Mouse (Mus musculus) liver, embryonic 12.5 days (tissue): ENCODE measurements around the gene Fam183b. TPM values are rescaled to one million over a fixed set of nuclear protein-coding genes. Genes with fewer than 3 reads are reported as not detected.
"Not testable (repeated sequence)": the region's sequence is repeated elsewhere in the genome, so short reads cannot be mapped to it uniquely, and the experiment has no call there.

Experiments
- ATAC-seq: fragments of 200-750 bp; cut with Nextera tagmentation; 2 replicates; pipeline ENCODE4 v1.8.0; 2017; ENCODE audit warnings: moderate number of reproducible peaks, mild to moderate bottlenecking, moderate library complexity
- H3K27ac ChIP-seq: fragments of 300-500 bp; sonication (generic); 2 replicates; pipeline ENCODE4 v1.5.1; 2016; ENCODE audit warnings: mild to moderate bottlenecking
- H3K27me3 ChIP-seq: fragments of 300-500 bp; sonication (generic); replicated peaks from 2 replicates; pipeline ENCODE4 v1.6.1; 2016; ENCODE audit warnings: mild to moderate bottlenecking, moderate library complexity
- H3K36me3 ChIP-seq: fragments of 300-500 bp; sonication (generic); 2 replicates; pipeline ENCODE4 v1.6.1; 2016; ENCODE audit warnings: mild to moderate bottlenecking, moderate library complexity
- H3K4me1 ChIP-seq: fragments of 300-500 bp; sonication (generic); 2 replicates; pipeline ENCODE4 v1.6.1; 2016
- H3K4me2 ChIP-seq: fragments of 300-500 bp; sonication (generic); 2 replicates; pipeline ENCODE4 v1.6.1; 2016; ENCODE audit warnings: mild to moderate bottlenecking, moderate library complexity
- H3K4me3 ChIP-seq: fragments of 300-500 bp; sonication (generic); 2 replicates; pipeline ENCODE4 v1.5.1; 2016; ENCODE audit warnings: mild to moderate bottlenecking, moderate library complexity
- H3K9ac ChIP-seq: fragments of 300-500 bp; sonication (generic); 2 replicates; pipeline ENCODE4 v1.6.1; 2016; ENCODE audit warnings: mild to moderate bottlenecking, moderate library complexity
- H3K9me3 ChIP-seq: fragments of 300-500 bp; sonication (generic); replicated peaks from 2 replicates; pipeline ENCODE4 v1.6.1; 2016; ENCODE audit warnings: mild to moderate bottlenecking, moderate library complexity
- WGBS: fragments of 180-500 bp; shearing (Covaris S2); methylation state at CpG from one replicate; pipeline ENCODE4 v1.1.7; 2016; ENCODE audit not compliant: insufficient replicate concordance; 5-methylcytosine and 5-hydroxymethylcytosine counted together
- polyA plus RNA-seq: library from polyadenylated mRNA; unstranded; fragments of >200 nt; fragmentation: Nextera tagmentation; extraction: Ambion mirVana; gene quantifications from 2 replicates; pipeline ENCODE4 v1.2.1, GENCODE M21; 2016

The Fam183b gene
- 0.31 TPM in 1 of 2 replicates, not detected in the other for polyA plus RNA-seq

DNA sequence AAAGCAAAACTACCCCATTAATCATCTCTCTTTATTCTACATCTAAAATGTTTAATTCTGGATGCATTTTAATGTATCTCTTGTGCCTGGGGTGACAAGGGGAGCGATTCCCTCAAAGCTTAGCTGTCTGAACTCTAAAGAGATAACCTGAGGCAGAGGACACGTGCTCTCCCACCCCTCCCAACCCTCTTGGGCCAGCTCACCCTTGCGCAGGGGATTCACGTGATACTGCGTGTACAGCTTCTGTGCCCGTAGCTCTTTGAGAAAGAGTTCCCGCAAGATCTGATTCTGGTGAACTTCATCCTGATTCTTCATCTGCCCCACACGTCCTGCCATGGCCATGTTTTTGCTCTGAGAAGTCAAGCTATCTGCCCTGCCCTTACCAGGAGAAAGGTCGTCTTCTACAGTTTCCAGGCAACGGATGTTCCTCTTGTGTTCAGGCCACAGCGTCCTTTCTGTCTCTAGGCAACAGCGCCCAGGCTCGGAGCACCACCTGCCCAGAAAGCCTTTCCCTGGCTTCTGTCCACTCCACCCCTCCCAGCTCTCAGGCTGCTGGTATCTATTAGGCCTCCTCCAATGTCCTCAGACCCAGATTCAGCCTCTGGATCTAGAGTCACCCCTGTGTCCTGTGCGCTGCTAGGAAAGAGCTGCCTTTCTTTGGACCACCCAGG lies at the start of gene Fam183b:
Fam183b (minus strand) TSS at position 403 of the 671 bp plus-strand sequence.
- ATAC-seq, result no peak
- no peaks in the 10 kb centered on the region for H3K27me3 ChIP-seq
- H3K4me3 ChIP-seq, result no peak within 1 kb of the TSS
- H3K27ac ChIP-seq, result no peak within 1 kb of the TSS
- no peaks in the 10 kb centered on the region for H3K9me3 ChIP-seq
- 0 out of 2 replicates have a peak, but pooled peaks cover 4% of the 10 kb centered on the region for H3K4me1 ChIP-seq
- WGBS, result 42% methylated on average over 14 of the region's 14 CpGs
- no peak within 1 kb of the TSS for H3K4me2 ChIP-seq
- H3K9ac ChIP-seq, result no peak within 1 kb of the TSS
- H3K36me3 ChIP-seq, result no peaks in the 10 kb centered on the region

GRCm38 (mm10) chr11:58849731-58850130 lies 48.0 kb upstream of the Fam183b start:
- ATAC-seq, result no peak
- no peak overlapping the region for H3K4me2 ChIP-seq
- H3K27me3 ChIP-seq, result 0 out of 2 replicates have a peak, but pooled peaks cover 5% of the 10 kb centered on the region
- no peak overlapping the region for H3K4me3 ChIP-seq
- H3K36me3 ChIP-seq, result peaks cover 40% of the 10 kb centered on the region
- H3K9me3 ChIP-seq, result no peaks in the 10 kb centered on the region
- peaks cover 10% of the 10 kb centered on the region for H3K4me1 ChIP-seq
- no peak overlapping the region for H3K27ac ChIP-seq
- WGBS, result 59% methylated on average over 2 of the region's 2 CpGs
- no peak overlapping the region for H3K9ac ChIP-seq

DNA sequence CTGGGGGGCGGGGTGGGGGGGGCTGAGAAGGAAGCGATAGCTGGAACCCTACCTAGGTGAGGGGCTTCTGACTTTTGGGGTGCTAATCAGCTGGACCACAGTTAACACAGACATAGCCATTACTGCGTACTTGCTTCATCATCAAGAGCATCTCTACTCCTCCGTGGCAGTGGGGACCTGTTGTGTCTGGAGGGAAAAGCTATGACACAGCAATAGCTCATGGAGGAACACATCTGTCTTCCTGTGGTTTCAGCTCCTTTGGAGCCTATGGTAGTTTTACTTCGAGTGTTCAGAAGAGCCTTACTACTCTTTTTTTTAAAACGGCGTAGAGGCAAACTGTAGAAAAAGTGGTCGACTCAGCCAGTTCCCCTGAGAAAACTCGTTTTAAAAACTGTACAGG lies 45.9 kb upstream of the Fam183b start:
- peak overlapping the region; percentile 87 for H3K9ac ChIP-seq
- no peaks in the 10 kb centered on the region for H3K9me3 ChIP-seq
- peak overlapping the region; percentile 81 for H3K4me3 ChIP-seq
- peaks cover 10% of the 10 kb centered on the region for H3K4me1 ChIP-seq
- peak overlapping the region; percentile 79 for H3K27ac ChIP-seq
- H3K27me3 ChIP-seq, result 0 out of 2 replicates have a peak, but pooled peaks cover 8% of the 10 kb centered on the region
- 29% methylated on average over 9 of the region's 9 CpGs for WGBS
- H3K36me3 ChIP-seq, result peaks cover 30% of the 10 kb centered on the region
- H3K4me2 ChIP-seq, result peak overlapping the region; percentile 82
- ATAC-seq, result 0 out of 2 replicates have a peak, but pooled peaks have one; percentile 4

GRCm38 (mm10) chr11:58846919-58847461 lies 45.2 kb upstream of the Fam183b start, which contains the start of gene Gm12258:
Gene Gm12258 (plus strand): TSS chr11:58847158.
- Histone ChIP-seq H3K4me1 (peaks cover 10% of the 10 kb centered on the region), H3K27me3 (0 out of 2 replicates have a peak, but pooled peaks cover 8% of the 10 kb centered on the region), H3K27ac (peak within 1 kb of the TSS; percentile 79), H3K36me3 (peaks cover 23% of the 10 kb centered on the region), H3K9me3 (no peaks in the 10 kb centered on the region), H3K4me3 (peak within 1 kb of the TSS; percentile 81), H3K4me2 (peak within 1 kb of the TSS; percentile 82), H3K9ac (peak within 1 kb of the TSS; percentile 87)
- peak; percentile 100 for ATAC-seq
- WGBS, result 1% methylated on average over 24 of the region's 24 CpGs

- not testable (repeated sequence) for H3K9ac ChIP-seq, H3K27me3 ChIP-seq, H3K27ac ChIP-seq, H3K4me1 ChIP-seq, ATAC-seq, H3K4me2 ChIP-seq, H3K4me3 ChIP-seq, H3K36me3 ChIP-seq, H3K9me3 ChIP-seq
These were observed 37.2 kb upstream of the Fam183b start, which contains the start of gene Olfr311 for GRCm38 (mm10) chr11:58838951-58839350. Gene Olfr311 (plus strand): TSS chr11:58839251.

DNA sequence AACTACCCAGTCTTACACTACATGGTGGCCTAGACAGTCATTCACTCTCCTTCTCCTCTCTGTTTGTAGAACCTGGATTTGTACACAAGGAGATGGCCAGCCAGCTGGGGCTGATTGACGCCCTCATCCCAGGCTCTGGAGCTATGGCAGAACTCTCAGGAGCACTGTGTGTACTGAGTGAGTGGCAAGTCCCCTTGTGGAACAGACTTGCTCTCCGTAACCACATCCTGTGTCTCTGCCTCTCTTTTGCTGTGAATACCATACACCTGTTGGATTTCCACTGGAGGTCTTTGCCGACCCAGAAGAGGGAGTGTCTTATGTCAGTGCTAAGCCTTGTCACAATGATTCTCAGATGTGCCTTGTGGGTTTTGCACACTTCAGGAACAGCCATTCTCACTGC lies 30.8 kb upstream of the Fam183b start:
- not testable (repeated sequence) for H3K9ac ChIP-seq, H3K4me1 ChIP-seq, H3K4me2 ChIP-seq, H3K27me3 ChIP-seq, H3K4me3 ChIP-seq, H3K9me3 ChIP-seq, H3K36me3 ChIP-seq, ATAC-seq, H3K27ac ChIP-seq
- WGBS, result 54% methylated on average over 3 of the region's 3 CpGs

DNA sequence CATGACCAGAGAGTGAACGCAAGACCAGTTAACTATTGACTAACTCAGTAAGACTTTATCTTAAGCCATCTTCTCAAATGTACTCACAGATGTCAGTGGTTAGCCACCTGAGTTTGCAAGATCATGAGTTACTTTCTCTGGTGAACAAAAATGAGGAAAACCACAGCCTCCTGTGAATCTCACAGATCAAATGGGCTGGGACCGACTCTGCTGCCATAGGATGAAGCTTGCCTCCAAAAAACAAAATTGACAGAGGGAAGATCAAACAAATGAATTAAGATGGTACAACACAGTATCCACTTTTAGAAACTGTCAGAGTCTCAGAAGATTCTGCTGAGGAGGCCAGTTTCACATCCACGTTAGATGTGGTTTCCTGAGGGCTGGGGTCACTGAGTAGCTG lies 28.0 kb upstream of the Fam183b start:
- Histone ChIP-seq H3K9me3 (no peaks in the 10 kb centered on the region), H3K4me1 (no peaks in the 10 kb centered on the region), H3K27ac (no peak overlapping the region), H3K27me3 (no peaks in the 10 kb centered on the region), H3K4me2 (no peak overlapping the region), H3K4me3 (no peak overlapping the region), H3K9ac (no peak overlapping the region), H3K36me3 (no peaks in the 10 kb centered on the region)
- ATAC-seq, result no peak
- 39% methylated on average over 3 of the region's 3 CpGs for WGBS

GRCm38 (mm10) chr11:58828937-58829336 lies 27.2 kb upstream of the Fam183b start, which contains the start of gene Olfr312:
Gene Olfr312 (plus strand): TSS chr11:58829237.
- H3K4me1 ChIP-seq, H3K9me3 ChIP-seq, H3K27ac ChIP-seq, ATAC-seq, H3K9ac ChIP-seq, H3K4me3 ChIP-seq, H3K4me2 ChIP-seq, H3K27me3 ChIP-seq, H3K36me3 ChIP-seq: not testable (repeated sequence)

DNA sequence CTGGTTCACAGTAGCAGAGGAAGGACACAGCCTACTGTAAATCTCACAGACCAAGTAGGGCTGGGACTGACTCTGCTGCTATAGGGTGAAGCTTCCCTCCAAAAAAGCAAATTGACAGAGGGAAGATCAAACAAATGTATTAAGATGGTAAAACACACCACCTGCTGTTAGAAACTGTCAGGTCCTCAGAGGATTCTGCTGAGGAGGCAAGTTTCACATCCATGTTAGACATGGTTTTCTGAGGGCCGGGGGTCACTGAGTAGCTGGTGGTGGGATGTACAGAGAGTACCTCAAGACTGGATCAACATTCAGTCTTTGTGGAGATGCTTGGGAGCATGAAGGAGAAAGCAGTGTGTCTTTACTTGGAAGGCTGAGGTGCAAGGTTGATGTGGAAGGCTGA lies 13.9 kb upstream of the Fam183b start:
- ATAC-seq, result no peak
- no peaks in the 10 kb centered on the region for H3K9me3 ChIP-seq
- 65% methylated on average over 1 of the region's 1 CpGs for WGBS
- H3K9ac ChIP-seq, result no peak overlapping the region
- no peaks in the 10 kb centered on the region for H3K36me3 ChIP-seq
- H3K4me3 ChIP-seq, result no peak overlapping the region
- no peaks in the 10 kb centered on the region for H3K4me1 ChIP-seq
- no peak overlapping the region for H3K4me2 ChIP-seq
- no peaks in the 10 kb centered on the region for H3K27me3 ChIP-seq
- no peak overlapping the region for H3K27ac ChIP-seq

DNA sequence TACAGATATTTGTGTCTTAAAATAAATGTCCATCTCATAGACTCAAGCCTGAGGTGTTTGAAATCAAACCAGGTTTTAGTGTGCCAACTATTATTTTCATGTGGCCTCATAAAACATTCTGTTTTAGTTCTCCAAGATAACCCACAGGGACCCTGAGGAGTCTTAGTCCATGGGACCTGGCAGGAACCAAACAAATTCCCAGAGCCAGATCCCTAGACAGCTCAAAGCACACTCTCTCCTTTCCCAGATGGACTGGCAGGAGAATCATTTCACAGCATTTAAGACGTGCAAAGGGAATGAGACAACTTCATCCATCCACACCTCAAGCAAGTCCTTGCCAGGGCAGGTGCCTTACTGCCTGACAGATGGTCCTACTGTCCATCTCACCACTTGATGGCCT lies 12.9 kb upstream of the Fam183b start, which contains the start of gene Olfr313:
Olfr313 (plus strand) TSS at position 301 of the 400 bp plus-strand sequence.
- not testable (repeated sequence) for H3K9ac ChIP-seq, H3K27me3 ChIP-seq, H3K4me3 ChIP-seq, H3K9me3 ChIP-seq, ATAC-seq, H3K4me1 ChIP-seq, H3K27ac ChIP-seq, H3K4me2 ChIP-seq, H3K36me3 ChIP-seq
- WGBS, result 50% methylated on average over 1 of the region's 1 CpGs

DNA sequence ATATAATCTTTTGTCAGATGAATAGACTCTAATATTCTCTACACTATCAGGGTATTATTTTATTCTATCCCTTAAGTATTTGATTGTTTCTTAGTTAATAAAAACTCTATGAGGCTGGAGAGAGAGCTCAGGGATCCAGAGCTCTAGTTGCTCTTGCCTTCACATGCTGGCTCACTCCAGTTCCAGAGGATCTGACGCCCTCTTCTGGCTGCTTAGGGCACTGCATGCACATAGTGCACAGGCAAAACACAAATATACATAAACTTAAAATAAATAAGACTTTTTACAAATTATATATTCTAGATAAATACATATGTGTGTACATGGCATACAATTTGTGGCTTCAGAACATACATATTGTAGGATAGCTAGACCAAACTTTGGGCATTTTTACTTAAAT lies 10.2 kb upstream of the Fam183b start:
- H3K27me3 ChIP-seq, result no peaks in the 10 kb centered on the region
- no peaks in the 10 kb centered on the region for H3K4me1 ChIP-seq
- no peaks in the 10 kb centered on the region for H3K9me3 ChIP-seq
- WGBS, result 0% methylated on average over 1 of the region's 1 CpGs
- ATAC-seq, result no peak
- H3K4me2 ChIP-seq, result no peak overlapping the region
- no peak overlapping the region for H3K27ac ChIP-seq
- H3K36me3 ChIP-seq, result no peaks in the 10 kb centered on the region
- no peak overlapping the region for H3K4me3 ChIP-seq
- no peak overlapping the region for H3K9ac ChIP-seq

DNA sequence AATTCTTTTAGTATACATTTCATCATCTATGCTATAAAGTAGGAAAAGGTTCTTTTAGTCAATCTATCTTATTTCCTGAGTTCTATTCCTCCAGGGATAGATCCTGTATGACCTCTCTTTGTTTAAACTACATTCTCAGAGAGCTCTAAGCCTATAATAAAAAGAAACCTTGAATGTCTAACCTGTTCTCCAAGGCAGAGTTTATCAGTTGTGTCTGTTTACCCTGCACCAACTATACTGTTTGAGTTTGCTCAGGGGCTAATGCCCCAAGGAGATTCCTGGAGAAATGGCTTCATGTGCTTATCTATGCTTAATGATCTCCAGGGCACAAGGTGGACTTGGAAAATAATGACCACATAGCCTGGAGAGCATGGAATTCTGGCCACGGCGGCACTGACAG lies 2.6 kb upstream of the Fam183b start:
- Histone ChIP-seq H3K27ac (no peak overlapping the region), H3K9me3 (no peaks in the 10 kb centered on the region), H3K27me3 (no peaks in the 10 kb centered on the region), H3K4me2 (no peak overlapping the region), H3K9ac (no peak overlapping the region), H3K36me3 (no peaks in the 10 kb centered on the region), H3K4me3 (no peak overlapping the region), H3K4me1 (0 out of 2 replicates have a peak, but pooled peaks cover 4% of the 10 kb centered on the region)
- no peak for ATAC-seq
- WGBS, result 70% methylated on average over 2 of the region's 2 CpGs
